ENCODE assay signal across 8 mouse cellular contexts in genomic region chr14:56865112-56865511, GRCm38 (mm10). TPM values are rescaled to one million over a fixed set of nuclear protein-coding genes. Genes with fewer than 3 reads are reported as not detected.
DNase-seq lines count a peak whose midpoint lies in the region; ATAC-seq lines count a peak whose summit lies in the region.
"Not testable (repeated sequence)": the region's sequence is repeated elsewhere in the genome, so short reads cannot be mapped to it uniquely, and the experiment has no call there.

No protein-coding gene starts in this region.

- H3K9ac ChIP-seq in hindbrain, embryonic 13.5 days: 0 out of 2 replicates have a peak overlapping the region, but pooled peaks have one; percentile 13
- H3K9ac ChIP-seq in kidney, embryonic 16.5 days (replicated peaks; ENCODE audit: low read length): peak overlapping the region; percentile 51; the same call in 1 of the 2 replicates
- not testable (repeated sequence) for H3K9ac ChIP-seq in liver, embryonic 13.5 days; neural tube, embryonic 15.5 days (replicated peaks)
- H3K9ac ChIP-seq in midbrain, embryonic 12.5 days (replicated peaks): peak overlapping the region; percentile 20; the same call in 1 of the 2 replicates

- ATAC-seq in hindbrain, embryonic 13.5 days (ENCODE audit: low FRiP score); kidney, embryonic 16.5 days (ENCODE audit: low FRiP score, low TSS enrichment); liver, embryonic 13.5 days (ENCODE audit: low read depth); midbrain, embryonic 12.5 days (ENCODE audit: low FRiP score, low read depth); neural tube, embryonic 15.5 days (ENCODE audit: low FRiP score): not testable (repeated sequence)

- DNase-seq in R1 (ENCODE audit: low read depth, low spot score): peak; percentile 40
- not testable (repeated sequence) for DNase-seq in forebrain, embryonic 10.5 days (ENCODE audit: extremely low spot score, low spot score); heart, embryonic 10.5 days (ENCODE audit: low spot score); liver, embryonic 13.5 days

- WGBS in forebrain, embryonic 10.5 days: 2% methylated on average over 30 of the region's 30 CpGs
- 3% methylated on average over 30 of the region's 30 CpGs for WGBS in heart, embryonic 10.5 days
- 4% methylated on average over 30 of the region's 30 CpGs for WGBS in hindbrain, embryonic 13.5 days
- WGBS in kidney, embryonic 16.5 days: 3% methylated on average over 30 of the region's 30 CpGs
- 6% methylated on average over 30 of the region's 30 CpGs for WGBS in liver, embryonic 13.5 days (ENCODE audit: insufficient replicate concordance)
- 2% methylated on average over 30 of the region's 30 CpGs for WGBS in midbrain, embryonic 12.5 days
- 3% methylated on average over 30 of the region's 30 CpGs for WGBS in neural tube, embryonic 15.5 days

- peaks cover 42% of the 10 kb centered on the region for H3K27me3 ChIP-seq in forebrain, embryonic 10.5 days (ENCODE audit: poor library complexity, severe bottlenecking)
- peaks cover 30% of the 10 kb centered on the region for H3K27me3 ChIP-seq in heart, embryonic 10.5 days (ENCODE audit: insufficient read depth, poor library complexity, severe bottlenecking)
- H3K27me3 ChIP-seq in hindbrain, embryonic 13.5 days: peaks cover 39% of the 10 kb centered on the region
- H3K27me3 ChIP-seq in kidney, embryonic 16.5 days (ENCODE audit: insufficient read depth, low read length): not testable (repeated sequence)
- H3K27me3 ChIP-seq in liver, embryonic 13.5 days: peaks cover 43% of the 10 kb centered on the region
- peaks cover 24% of the 10 kb centered on the region for H3K27me3 ChIP-seq in midbrain, embryonic 12.5 days
- H3K27me3 ChIP-seq in neural tube, embryonic 15.5 days (replicated peaks): peaks cover 21% of the 10 kb centered on the region

- H3K36me3 ChIP-seq in forebrain, embryonic 10.5 days (replicated peaks); heart, embryonic 10.5 days; hindbrain, embryonic 13.5 days; kidney, embryonic 16.5 days (ENCODE audit: insufficient read depth, low read length); liver, embryonic 13.5 days; midbrain, embryonic 12.5 days; neural tube, embryonic 15.5 days: not testable (repeated sequence)

- H3K4me3 ChIP-seq in forebrain, embryonic 10.5 days: peak overlapping the region; percentile 54
- H3K4me3 ChIP-seq in heart, embryonic 10.5 days: peak overlapping the region; percentile 61
- peak overlapping the region; percentile 33 for H3K4me3 ChIP-seq in hindbrain, embryonic 13.5 days
- H3K4me3 ChIP-seq in kidney, embryonic 16.5 days (ENCODE audit: low read length): peak overlapping the region; percentile 50
- H3K4me3 ChIP-seq in liver, embryonic 13.5 days (replicated peaks): peak overlapping the region; percentile 38
- H3K4me3 ChIP-seq in midbrain, embryonic 12.5 days: peak overlapping the region; percentile 42
- H3K4me3 ChIP-seq in neural tube, embryonic 15.5 days (replicated peaks): peak overlapping the region; percentile 33

- H3K9me3 ChIP-seq in forebrain, embryonic 10.5 days; heart, embryonic 10.5 days; hindbrain, embryonic 13.5 days; kidney, embryonic 16.5 days (ENCODE audit: low read length); liver, embryonic 13.5 days (replicated peaks); midbrain, embryonic 12.5 days; neural tube, embryonic 15.5 days (replicated peaks): not testable (repeated sequence)

- H3K4me2 ChIP-seq in hindbrain, embryonic 13.5 days: peak overlapping the region; percentile 54
- H3K4me2 ChIP-seq in kidney, embryonic 16.5 days (replicated peaks; ENCODE audit: low read depth, low read length): peak overlapping the region; percentile 75
- H3K4me2 ChIP-seq in liver, embryonic 13.5 days: peak overlapping the region; percentile 52
- peak overlapping the region; percentile 65 for H3K4me2 ChIP-seq in midbrain, embryonic 12.5 days (replicated peaks)
- H3K4me2 ChIP-seq in neural tube, embryonic 15.5 days: peak overlapping the region; percentile 59

- not testable (repeated sequence) for H3K4me1 ChIP-seq in forebrain, embryonic 10.5 days; heart, embryonic 10.5 days; hindbrain, embryonic 13.5 days (replicated peaks); kidney, embryonic 16.5 days (ENCODE audit: insufficient read depth, low read length); liver, embryonic 13.5 days (replicated peaks); midbrain, embryonic 12.5 days; neural tube, embryonic 15.5 days

- H3K27ac ChIP-seq in forebrain, embryonic 10.5 days: 0 out of 2 replicates have a peak overlapping the region, but pooled peaks have one; percentile 40
- H3K27ac ChIP-seq in heart, embryonic 10.5 days: 0 out of 2 replicates have a peak overlapping the region, but pooled peaks have one; percentile 52
- not testable (repeated sequence) for H3K27ac ChIP-seq in hindbrain, embryonic 13.5 days; kidney, embryonic 16.5 days (ENCODE audit: low read length); liver, embryonic 13.5 days; midbrain, embryonic 12.5 days (replicated peaks); neural tube, embryonic 15.5 days (replicated peaks)

RNA-seq across cellular contexts. Expression of gene Zmym2, which starts 21.3 kb away (rescaled TPM):
- 64.4 and 70.6 TPM in 2 replicates for polyA plus RNA-seq in forebrain, embryonic 10.5 days (2016; fragmentation: Nextera tagmentation; extraction: Ambion mirVana)
- polyA plus RNA-seq in heart, embryonic 10.5 days (2016; fragmentation: Nextera tagmentation; extraction: Ambion mirVana): 36.6 and 44.4 TPM in 2 replicates
- 70.1 and 77.0 TPM in 2 replicates for polyA plus RNA-seq in hindbrain, embryonic 13.5 days (2015; fragmentation: Nextera tagmentation; extraction: Ambion mirVana)
- polyA plus RNA-seq in kidney, embryonic 16.5 days (2015; fragmentation: Nextera tagmentation; extraction: Ambion mirVana): 50.5 and 50.7 TPM in 2 replicates
- 6.4 and 11.6 TPM in 2 replicates for polyA plus RNA-seq in liver, embryonic 13.5 days (2015; fragmentation: Nextera tagmentation; extraction: Ambion mirVana)
- 84.0 and 94.9 TPM in 2 replicates for polyA plus RNA-seq in midbrain, embryonic 12.5 days (2016; fragmentation: Nextera tagmentation; extraction: Ambion mirVana)
- polyA plus RNA-seq in neural tube, embryonic 15.5 days (2015; fragmentation: Nextera tagmentation; extraction: Ambion mirVana): 47.3 and 47.8 TPM in 2 replicates

RNA-seq across cellular contexts. Expression of gene Zmym5, which starts 53.6 kb away (rescaled TPM):
- polyA plus RNA-seq in forebrain, embryonic 10.5 days (2016; fragmentation: Nextera tagmentation; extraction: Ambion mirVana): 23.3 and 23.4 TPM in 2 replicates
- 16.2 and 21.3 TPM in 2 replicates for polyA plus RNA-seq in heart, embryonic 10.5 days (2016; fragmentation: Nextera tagmentation; extraction: Ambion mirVana)
- polyA plus RNA-seq in hindbrain, embryonic 13.5 days (2015; fragmentation: Nextera tagmentation; extraction: Ambion mirVana): 33.7 and 36.3 TPM in 2 replicates
- polyA plus RNA-seq in kidney, embryonic 16.5 days (2015; fragmentation: Nextera tagmentation; extraction: Ambion mirVana): 29.2 and 33.5 TPM in 2 replicates
- 9.1 and 10.7 TPM in 2 replicates for polyA plus RNA-seq in liver, embryonic 13.5 days (2015; fragmentation: Nextera tagmentation; extraction: Ambion mirVana)
- polyA plus RNA-seq in midbrain, embryonic 12.5 days (2016; fragmentation: Nextera tagmentation; extraction: Ambion mirVana): 34.4 and 39.1 TPM in 2 replicates
- 29.8 and 31.7 TPM in 2 replicates for polyA plus RNA-seq in neural tube, embryonic 15.5 days (2015; fragmentation: Nextera tagmentation; extraction: Ambion mirVana)
